Mouse (Mus musculus): Measurements from ENCODE around the gene Phkg1.
A peak's percentile ranks its signal among the peaks of the same experiment; 100 is the strongest.

GRCm38 (mm10) chr5:129878946-129879345, 19.4 kb downstream of the Phkg1 start:
- no peak for TF ChIP-seq POLR2A (IDR thresholded peaks at IDR 0.05; ENCODE audit: low read depth, low read length)
- TF ChIP-seq CTCF (IDR thresholded peaks at IDR 0.05; ENCODE audit: borderline replicate concordance, insufficient read depth, low read length) = peak; percentile 46; the same call in 1 of the 2 replicates
